Mouse (Mus musculus) spleen, adult 2 months (tissue): Measurements from ENCODE around the gene Olfr486. TPM values are rescaled to one million over a fixed set of nuclear protein-coding genes. Genes with fewer than 3 reads are reported as not detected.

ENCODE experiments used
- DNase-seq, 2 experiments: peaks; one replicate each; pipeline versions ENCODE4 v3.0.0 to v3.0.0-alpha.2; 2012 to 2021; ENCODE audit warnings: low spot score in 2 of 2, low read depth in 1 of 2
- H3K27ac ChIP-seq: fragments of 200-500 bp; 2 replicates; pipeline ENCODE4 v1.5.1; 2012; ENCODE audit warnings: low read length, inconsistent platforms; ENCODE audit not compliant: insufficient read depth
- H3K27me3 ChIP-seq: fragments of 200-500 bp; 2 replicates; pipeline ENCODE4 v1.6.1; 2012; ENCODE audit warnings: mild to moderate bottlenecking, moderate library complexity, low read length, inconsistent platforms; ENCODE audit not compliant: control insufficient read depth, insufficient read depth
- H3K36me3 ChIP-seq: fragments of 200-500 bp; 2 replicates; pipeline ENCODE4 v1.6.1; 2012; ENCODE audit warnings: mild to moderate bottlenecking, low read length, inconsistent platforms; ENCODE audit not compliant: control insufficient read depth, insufficient read depth
- H3K4me1 ChIP-seq: fragments of 200-500 bp; 2 replicates; pipeline ENCODE4 v1.6.1; 2011; ENCODE audit warnings: inconsistent platforms; ENCODE audit not compliant: control insufficient read depth, insufficient read depth, insufficient read length
- H3K4me3 ChIP-seq: fragments of 200-500 bp; 2 replicates; pipeline ENCODE4 v1.5.1; 2011; ENCODE audit warnings: mild to moderate bottlenecking, inconsistent platforms; ENCODE audit not compliant: insufficient read depth, insufficient read length; ENCODE audit errors: extremely low read depth
- CTCF ChIP-seq: fragments of 200-500 bp; IDR thresholded peaks from 2 replicates; pipeline ENCODE4 v1.5.1; 2011; ENCODE audit warnings: mild to moderate bottlenecking, inconsistent platforms; ENCODE audit not compliant: insufficient read depth, insufficient read length, insufficient replicate concordance; ENCODE audit errors: extremely low read depth
- POLR2A ChIP-seq: fragments of 200-500 bp; IDR thresholded peaks from 2 replicates; pipeline ENCODE4 v1.6.1; 2011; ENCODE audit warnings: low read depth, low read length, inconsistent platforms
- polyA plus RNA-seq: library from polyadenylated mRNA; depleted of rRNA; stranded (reverse); fragments of >200 nt; gene quantifications from 2 replicates; pipeline ENCODE4 v1.2.3, GENCODE M21; 2012; rRNA removed

Gene Olfr486
- polyA plus RNA-seq, 1 experiment: not detected

DNA sequence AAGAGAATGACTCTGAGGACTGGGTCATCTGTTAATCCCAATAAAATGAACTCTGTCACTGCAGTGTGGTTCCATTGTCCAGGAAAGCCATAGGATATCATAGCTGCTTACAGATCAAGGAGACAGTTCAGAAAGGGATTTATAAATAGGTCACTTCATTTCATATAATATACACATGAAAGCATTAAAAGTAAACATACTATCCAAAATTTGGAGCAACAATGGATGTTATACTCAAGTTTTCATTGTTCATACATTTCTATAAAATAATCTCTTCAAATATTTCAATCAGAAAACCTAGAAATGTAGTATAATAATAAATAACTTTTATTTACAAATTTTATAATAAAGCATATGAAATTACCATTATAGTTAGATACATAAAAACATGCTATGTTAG is 12.8 kb downstream of the Olfr486 start, which contains the start of gene Olfr485:
Gene Olfr485, minus strand, starts transcription at position 101 of the 400 bp plus-strand sequence.
- no peaks in the 10 kb centered on the region for H3K27me3 ChIP-seq
- TF ChIP-seq CTCF: no peak
- TF ChIP-seq POLR2A: no peak
- no peak for DNase-seq
- no peak within 1 kb of the TSS for H3K4me3 ChIP-seq
- H3K4me1 ChIP-seq: no peaks in the 10 kb centered on the region
- H3K36me3 ChIP-seq: no peaks in the 10 kb centered on the region
- no peak within 1 kb of the TSS for H3K27ac ChIP-seq

DNA sequence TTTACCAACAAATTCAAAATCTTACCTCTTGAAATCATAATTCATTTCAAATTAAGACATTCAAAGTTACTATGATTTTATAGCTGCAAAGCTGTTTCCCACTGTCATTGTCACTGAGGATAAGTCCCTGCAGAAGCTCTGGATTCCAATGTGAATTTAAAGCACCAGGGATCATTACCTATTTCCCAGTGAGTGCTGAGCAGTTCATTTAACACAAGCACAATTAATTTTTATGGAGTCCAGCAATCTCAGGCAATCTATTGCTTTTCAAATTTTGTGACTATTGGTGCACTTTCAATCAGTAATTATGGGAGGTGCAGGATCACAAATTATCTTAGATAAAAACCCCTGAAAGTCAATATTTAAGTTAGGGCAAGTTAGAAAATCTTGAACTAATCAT is 45.2 kb downstream of the Olfr486 start, which contains the start of gene Olfr484:
Gene Olfr484, minus strand, starts transcription at position 101 of the 400 bp plus-strand sequence.
- TF ChIP-seq CTCF (no peak), POLR2A (no peak)
- Histone ChIP-seq H3K4me3 (no peak within 1 kb of the TSS), H3K4me1 (no peaks in the 10 kb centered on the region), H3K36me3 (no peaks in the 10 kb centered on the region), H3K27ac (no peak within 1 kb of the TSS), H3K27me3 (no peaks in the 10 kb centered on the region)
- no peak for DNase-seq

Other genes with a start within 250 kb of the Olfr486 start
- gene Olfr473, start 242.3 kb downstream of the Olfr486 start, polyA plus RNA-seq: not detected in 2 replicates
- not detected in 2 replicates for gene Olfr474, start 218.1 kb downstream of the Olfr486 start, polyA plus RNA-seq
- gene Olfr476, start 207.9 kb downstream of the Olfr486 start, polyA plus RNA-seq: not detected in 2 replicates
- not detected in 2 replicates for gene Olfr477, start 186.0 kb downstream of the Olfr486 start, polyA plus RNA-seq
- not detected in 2 replicates for gene Olfr478, start 138.8 kb downstream of the Olfr486 start, polyA plus RNA-seq
- not detected in 2 replicates for gene Olfr479, start 122.0 kb downstream of the Olfr486 start, polyA plus RNA-seq
- not detected in 2 replicates for gene Olfr480, start 105.4 kb downstream of the Olfr486 start, polyA plus RNA-seq
- not detected in 2 replicates for gene Olfr481, start 92.9 kb downstream of the Olfr486 start, polyA plus RNA-seq
- gene Olfr482, start 75.2 kb downstream of the Olfr486 start, polyA plus RNA-seq: not detected in 2 replicates
- not detected in 2 replicates for gene Olfr483, start 71.9 kb downstream of the Olfr486 start, polyA plus RNA-seq
- gene Olfr484, start 45.3 kb downstream of the Olfr486 start, polyA plus RNA-seq: not detected in 2 replicates
- gene Olfr485, start 12.9 kb downstream of the Olfr486 start, polyA plus RNA-seq: not detected in 2 replicates
- gene Olfr487, start 41.9 kb upstream of the Olfr486 start, polyA plus RNA-seq: not detected in 2 replicates
- gene Olfr488, start 85.6 kb upstream of the Olfr486 start, polyA plus RNA-seq: not detected in 2 replicates
- gene Olfr490, start 116.2 kb upstream of the Olfr486 start, polyA plus RNA-seq: not detected in 2 replicates
- not detected in 2 replicates for gene Olfr491, start 140.7 kb upstream of the Olfr486 start, polyA plus RNA-seq
- gene Olfr492, start 150.9 kb upstream of the Olfr486 start, polyA plus RNA-seq: not detected in 2 replicates
- gene Olfr493, start 174.2 kb upstream of the Olfr486 start, polyA plus RNA-seq: not detected in 2 replicates
- gene Olfr494, start 192.6 kb upstream of the Olfr486 start, polyA plus RNA-seq: not detected in 2 replicates
- gene Olfr495, start 220.4 kb upstream of the Olfr486 start, polyA plus RNA-seq: not detected in 2 replicates
- not detected in 2 replicates for gene Olfr497, start 247.7 kb upstream of the Olfr486 start, polyA plus RNA-seq